Mouse (Mus musculus) heart, embryonic 14.5 days (tissue): ENCODE measurements around the gene Slc35b2. TPM values are rescaled to one million over a fixed set of nuclear protein-coding genes. Genes with fewer than 3 reads are reported as not detected.

Source experiments
- ATAC-seq: fragments of 200-750 bp; cut with Nextera tagmentation; 2 replicates; pipeline ENCODE4 v1.8.0; 2017; ENCODE audit warnings: low read depth, moderate TSS enrichment; ENCODE audit not compliant: insufficient number of reproducible peaks, insufficient read depth, low FRiP score
- H3K27ac ChIP-seq, 2 experiments: fragments of 200-500 bp in 1 of 2; fragments of 300-500 bp in 1 of 2; sonication (generic) in 1 of 2; replicated peaks in 1 of 2; 2 replicates each; pipeline ENCODE4 v1.5.1; 2012 to 2014; ENCODE audit warnings: low read depth in 2 of 2, low read length in 2 of 2, control low read depth in 1 of 2, mild to moderate bottlenecking in 1 of 2, mixed read lengths in 1 of 2; ENCODE audit not compliant: control insufficient read depth in 1 of 2, insufficient read depth in 1 of 2
- H3K27me3 ChIP-seq: fragments of 300-500 bp; sonication (generic); 2 replicates; pipeline ENCODE4 v1.6.1; 2014; ENCODE audit warnings: mild to moderate bottlenecking, low read length, control low read depth; ENCODE audit not compliant: control insufficient read depth, insufficient read depth
- H3K36me3 ChIP-seq: fragments of 300-500 bp; sonication (generic); 2 replicates; pipeline ENCODE4 v1.6.1; 2014; ENCODE audit warnings: mild to moderate bottlenecking, control low read depth, low read length, mixed read lengths; ENCODE audit not compliant: control insufficient read depth, insufficient read depth
- H3K4me1 ChIP-seq, 2 experiments: fragments of 200-500 bp in 1 of 2; fragments of 300-500 bp in 1 of 2; sonication (generic) in 1 of 2; 2 replicates each; pipeline ENCODE4 v1.6.1; 2012 to 2014; ENCODE audit warnings: low read length in 2 of 2, control low read depth in 1 of 2, mixed read lengths in 1 of 2; ENCODE audit not compliant: control insufficient read depth in 2 of 2, insufficient read depth in 2 of 2
- H3K4me2 ChIP-seq: fragments of 300-500 bp; sonication (generic); 2 replicates; pipeline ENCODE4 v1.6.1; 2014; ENCODE audit warnings: mild to moderate bottlenecking, low read length
- H3K4me3 ChIP-seq, 2 experiments: fragments of 200-500 bp in 1 of 2; fragments of 300-500 bp in 1 of 2; sonication (generic) in 1 of 2; 2 replicates each; pipeline ENCODE4 v1.5.1; 2012 to 2014; ENCODE audit warnings: low read length in 2 of 2, mild to moderate bottlenecking in 2 of 2, control low read depth in 1 of 2, low read depth in 1 of 2, moderate library complexity in 1 of 2; ENCODE audit not compliant: control insufficient read depth in 1 of 2, insufficient read depth in 1 of 2
- H3K9ac ChIP-seq: fragments of 300-500 bp; sonication (generic); 2 replicates; pipeline ENCODE4 v1.6.1; 2014; ENCODE audit warnings: mild to moderate bottlenecking, low read length
- H3K9me3 ChIP-seq: fragments of 300-500 bp; sonication (generic); 2 replicates; pipeline ENCODE4 v1.6.1; 2016; ENCODE audit warnings: low read length, control low read depth; ENCODE audit not compliant: control insufficient read depth
- WGBS: fragments of 180-500 bp; shearing (Covaris S2); extraction: QIAGEN DNeasy Blood & Tissue Kit; methylation state at CpG from one replicate; pipeline ENCODE4 v1.1.7; 2014; 5-methylcytosine and 5-hydroxymethylcytosine counted together
- polyA plus RNA-seq: library from polyadenylated mRNA; unstranded; fragments of >200 nt; fragmentation: Nextera tagmentation; extraction: Ambion mirVana; gene quantifications from 2 replicates; pipeline ENCODE4 v1.2.1, GENCODE M21; 2014

Slc35b2 gene
- polyA plus RNA-seq, 1 experiment from 2014 or later: 91.3 TPM

DNA sequence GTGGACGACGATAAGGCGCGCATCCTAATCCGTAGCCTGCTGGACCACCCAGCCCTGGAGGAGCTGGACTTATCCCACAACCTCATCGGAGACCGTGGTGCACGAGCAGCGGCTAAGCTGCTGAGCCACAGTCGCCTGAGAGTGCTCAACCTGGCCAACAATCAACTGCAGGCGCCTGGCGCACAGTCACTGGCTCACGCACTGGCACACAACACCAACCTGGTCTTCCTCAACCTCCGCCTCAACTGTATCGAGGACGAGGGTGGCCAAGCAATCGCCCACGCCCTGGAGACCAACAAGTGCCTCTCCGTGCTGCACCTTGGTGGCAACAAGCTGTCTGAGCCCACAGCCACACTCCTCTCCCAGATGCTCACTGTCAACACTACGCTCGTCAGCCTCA, 24.0 kb upstream of the Slc35b2 start:
- H3K9me3 ChIP-seq: no peaks in the 10 kb centered on the region
- WGBS: 64% methylated on average over 21 of the region's 21 CpGs
- ATAC-seq: no peak
- no peak overlapping the region for H3K4me3 ChIP-seq
- no peaks in the 10 kb centered on the region for H3K36me3 ChIP-seq
- peaks cover 94% of the 10 kb centered on the region for H3K27me3 ChIP-seq
- H3K4me1 ChIP-seq: peaks cover 0 to 5% of the 10 kb centered on the region in 2 experiments; a peak in 2 of 4 replicates
- no peak overlapping the region for H3K4me2 ChIP-seq
- H3K27ac ChIP-seq: no peak overlapping the region
- no peak overlapping the region for H3K9ac ChIP-seq

DNA sequence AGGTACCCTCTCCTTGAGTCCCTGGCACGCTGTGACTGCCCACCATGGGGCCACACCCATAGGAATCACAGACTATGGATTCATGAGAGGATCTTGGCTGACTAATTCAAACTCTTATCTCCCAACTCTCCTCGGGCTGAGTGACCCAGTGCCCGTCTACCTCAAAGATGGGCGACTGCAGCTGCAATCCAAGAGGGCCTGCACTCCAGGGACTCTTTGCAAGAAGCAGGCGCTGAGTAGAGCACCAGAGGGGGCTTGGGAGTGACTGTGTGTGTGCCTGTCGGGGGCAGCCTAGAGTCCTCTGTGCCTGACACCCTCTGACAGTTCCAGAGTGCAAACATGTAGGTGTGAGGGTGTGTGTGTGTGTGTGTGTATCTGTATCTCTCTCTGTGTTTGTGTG, 21.5 kb upstream of the Slc35b2 start:
- no peak overlapping the region for H3K4me3 ChIP-seq
- H3K9ac ChIP-seq: no peak overlapping the region
- no peak overlapping the region for H3K4me2 ChIP-seq
- H3K36me3 ChIP-seq: no peaks in the 10 kb centered on the region
- H3K27me3 ChIP-seq: peaks cover 98% of the 10 kb centered on the region
- no peaks in the 10 kb centered on the region for H3K9me3 ChIP-seq
- no peak for ATAC-seq
- peaks cover 0 to 14% of the 10 kb centered on the region in 2 experiments; a peak in 3 of 4 replicates for H3K4me1 ChIP-seq
- WGBS: 16% methylated on average over 6 of the region's 6 CpGs
- H3K27ac ChIP-seq: no peak overlapping the region

DNA sequence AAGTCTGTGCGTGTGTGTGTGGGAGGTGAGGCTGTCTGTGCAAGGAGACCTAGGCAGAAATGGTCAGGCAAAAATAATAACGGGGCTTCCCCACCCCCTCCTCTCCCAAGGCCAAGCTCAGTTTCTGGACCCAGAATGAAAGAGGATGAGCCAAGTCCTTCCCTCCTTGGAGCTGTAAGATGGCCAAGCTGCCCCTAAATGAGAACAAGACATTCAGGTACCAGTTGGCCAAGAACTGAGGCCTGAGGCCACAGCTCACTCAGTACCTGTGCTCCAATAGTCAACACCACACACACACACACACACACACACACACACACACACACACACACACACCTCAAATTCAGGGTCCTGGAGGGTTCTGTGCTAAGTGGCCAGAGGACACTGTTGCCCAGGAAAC, 21.0 kb upstream of the Slc35b2 start:
- Histone ChIP-seq H3K9ac (no peak overlapping the region), H3K36me3 (no peaks in the 10 kb centered on the region), H3K4me2 (no peak overlapping the region), H3K9me3 (no peaks in the 10 kb centered on the region), H3K4me1 (peaks cover 0 to 14% of the 10 kb centered on the region in 2 experiments; a peak in 3 of 4 replicates), H3K27me3 (peaks cover 99% of the 10 kb centered on the region), H3K4me3 (no peak overlapping the region), H3K27ac (no peak overlapping the region)
- WGBS: 67% methylated on average over 2 of the region's 2 CpGs
- no peak for ATAC-seq

DNA sequence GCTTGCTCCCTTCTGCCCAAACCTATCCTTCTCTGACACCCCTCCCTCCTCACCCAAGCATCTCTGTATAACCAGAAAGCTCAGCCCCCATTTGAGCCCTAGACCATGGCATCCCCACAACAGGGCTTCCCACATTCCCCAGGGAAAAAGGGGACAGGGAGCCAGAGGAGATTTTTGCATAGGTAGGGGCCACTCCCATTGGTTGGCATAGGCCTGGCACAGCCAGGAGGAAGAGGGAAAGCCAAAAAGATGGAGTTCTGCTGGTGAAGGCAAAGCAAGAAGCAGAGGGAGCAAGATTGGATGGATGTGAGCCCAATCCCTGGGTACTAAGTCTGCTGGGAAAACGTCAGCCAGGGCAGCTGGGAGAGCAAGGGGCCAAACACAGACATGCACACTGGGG, 20.6 kb upstream of the Slc35b2 start:
- WGBS: 36% methylated on average over 1 of the region's 1 CpGs
- ATAC-seq: no peak

DNA sequence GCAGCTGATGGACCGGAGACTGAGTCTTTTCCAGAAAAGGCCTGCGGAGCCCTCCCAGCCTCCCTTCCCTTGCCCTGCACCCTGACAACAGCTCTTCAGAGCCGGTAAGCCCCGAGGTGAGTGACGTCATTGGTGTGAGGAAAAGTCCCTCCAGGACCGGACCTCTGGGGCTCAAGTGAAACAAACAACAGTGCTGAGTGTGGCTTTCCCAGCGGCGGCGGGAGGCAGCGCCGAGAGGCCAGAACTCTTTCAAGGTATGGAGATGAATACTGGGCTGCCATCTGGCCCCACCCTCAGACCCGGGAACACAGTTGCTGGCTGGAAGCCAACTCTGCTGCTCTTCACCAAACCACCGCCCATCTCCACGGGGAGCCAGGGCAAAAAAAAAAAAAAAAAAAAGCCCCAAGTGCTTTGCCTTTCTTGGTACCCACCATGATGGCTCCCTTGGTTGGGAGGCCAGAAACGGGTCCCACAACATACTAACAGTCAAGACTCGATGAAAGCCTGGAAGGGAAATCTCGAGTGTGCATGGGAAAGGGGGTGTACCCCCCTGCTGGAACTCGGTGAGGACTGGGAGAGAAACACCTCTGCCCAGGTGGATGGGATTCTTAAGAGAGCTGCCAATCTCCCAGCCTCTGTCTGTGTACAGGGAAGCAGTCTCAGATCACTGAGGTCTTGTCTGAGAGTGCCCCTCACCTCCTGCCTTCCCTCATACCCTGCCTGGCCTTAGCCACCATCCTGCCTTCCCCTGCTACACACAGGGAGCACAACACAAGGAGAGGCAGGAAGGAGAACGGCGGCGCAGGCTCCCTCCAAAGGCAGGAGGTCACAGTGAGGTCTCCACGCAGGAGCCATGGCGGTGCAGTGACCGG, 19.4 kb upstream of the Slc35b2 start:
- H3K4me3 ChIP-seq: no peak overlapping the region; a peak in 1 of 4 replicates
- H3K9me3 ChIP-seq: no peaks in the 10 kb centered on the region
- peaks cover 99% of the 10 kb centered on the region for H3K27me3 ChIP-seq
- ATAC-seq: no peak
- H3K36me3 ChIP-seq: no peaks in the 10 kb centered on the region
- H3K27ac ChIP-seq: no peak overlapping the region
- H3K9ac ChIP-seq: no peak overlapping the region
- peaks cover 0 to 15% of the 10 kb centered on the region in 2 experiments; a peak in 3 of 4 replicates for H3K4me1 ChIP-seq
- peak overlapping the region; percentile 66 for H3K4me2 ChIP-seq
- 4% methylated on average over 24 of the region's 24 CpGs for WGBS

More for the DNA sequence above, 20.6 kb upstream of the Slc35b2 start:
- H3K27me3 ChIP-seq: peaks cover 99% of the 10 kb centered on the region
- no peak overlapping the region for H3K4me2 ChIP-seq
- H3K36me3 ChIP-seq: no peaks in the 10 kb centered on the region
- no peak overlapping the region for H3K9ac ChIP-seq
- no peak overlapping the region for H3K27ac ChIP-seq
- no peak overlapping the region for H3K4me3 ChIP-seq
- H3K9me3 ChIP-seq: no peaks in the 10 kb centered on the region
- H3K4me1 ChIP-seq: peaks cover 0 to 14% of the 10 kb centered on the region in 2 experiments; a peak in 3 of 4 replicates

DNA sequence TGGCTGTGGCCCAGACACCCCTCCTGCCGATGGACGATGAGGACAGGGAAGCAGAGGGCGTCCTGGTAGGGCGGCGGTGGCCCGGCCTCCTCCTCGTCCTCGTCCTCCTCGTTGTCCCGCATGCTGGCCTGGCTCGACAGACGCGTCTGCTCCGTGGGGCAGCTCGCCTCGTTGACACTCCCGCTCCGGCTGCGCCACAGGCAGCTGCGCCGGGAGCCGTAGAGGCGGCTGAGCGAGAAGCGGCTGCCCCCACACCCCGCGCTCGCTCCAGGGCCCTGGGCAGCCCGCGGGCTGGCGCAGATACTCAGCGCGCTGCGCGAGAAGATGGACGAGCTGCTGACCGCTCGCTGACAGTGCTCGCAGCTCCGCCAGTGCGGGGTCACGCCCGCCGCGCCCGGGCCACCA, 18.8 kb upstream of the Slc35b2 start:
- Histone ChIP-seq H3K9ac (no peak overlapping the region), H3K27ac (no peak overlapping the region), H3K9me3 (no peaks in the 10 kb centered on the region), H3K36me3 (no peaks in the 10 kb centered on the region), H3K27me3 (peaks cover 94% of the 10 kb centered on the region), H3K4me3 (peak overlapping the region; percentile 14 to 35), H3K4me1 (peaks cover 0 to 21% of the 10 kb centered on the region in 2 experiments; a peak in 3 of 4 replicates), H3K4me2 (peak overlapping the region; percentile 66)
- 2% methylated on average over 35 of the region's 46 CpGs for WGBS
- no peak for ATAC-seq

DNA sequence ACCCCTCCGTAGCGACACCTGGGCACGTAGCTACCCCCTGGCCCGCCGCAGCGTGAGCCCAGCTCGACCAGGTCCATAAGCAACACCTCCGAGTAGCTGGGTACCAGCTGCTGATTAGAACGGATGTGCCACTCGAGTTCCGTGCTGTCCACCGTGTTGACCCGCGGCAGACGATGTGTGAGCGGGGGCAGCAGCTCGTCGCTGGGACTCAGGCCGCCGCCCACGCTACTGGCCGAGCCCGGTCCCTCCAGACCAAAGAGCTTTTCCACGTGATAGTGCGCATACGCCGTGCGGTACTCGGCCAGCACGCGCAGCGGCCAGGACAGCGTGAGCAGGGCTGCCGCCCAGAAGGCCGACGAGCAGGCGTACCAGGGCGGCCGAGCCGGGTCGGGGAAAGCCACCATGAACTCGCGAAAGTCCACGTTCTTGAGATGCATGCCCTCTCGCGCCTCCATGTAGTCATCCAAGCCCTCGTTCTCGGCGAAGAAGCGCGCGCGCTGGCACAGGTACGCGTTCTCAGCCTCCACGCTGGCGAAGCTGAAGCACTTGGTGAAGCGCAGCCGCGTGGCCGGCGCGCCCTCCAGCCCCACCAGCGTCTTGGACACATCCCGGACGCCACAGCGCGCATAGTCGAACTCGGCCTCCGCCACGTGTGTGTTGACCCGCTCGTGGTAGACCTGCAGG, 18.3 kb upstream of the Slc35b2 start:
- WGBS: 5% methylated on average over 74 of the region's 74 CpGs
- H3K9ac ChIP-seq: no peak overlapping the region

More for the DNA sequence above, 18.3 kb upstream of the Slc35b2 start:
- Histone ChIP-seq H3K4me1 (peaks cover 0 to 27% of the 10 kb centered on the region in 2 experiments; a peak in 3 of 4 replicates), H3K9me3 (no peaks in the 10 kb centered on the region), H3K4me2 (peak overlapping the region; percentile 66), H3K27me3 (peaks cover 93% of the 10 kb centered on the region), H3K27ac (no peak overlapping the region), H3K36me3 (no peaks in the 10 kb centered on the region), H3K4me3 (peak overlapping the region; percentile 14 to 35)
- no peak for ATAC-seq
